Mouse (Mus musculus): ENCODE data around the gene Bach2. TPM values are rescaled to one million over a fixed set of nuclear protein-coding genes. Genes with fewer than 3 reads are reported as not detected.
A peak's percentile ranks its signal among the peaks of the same experiment; 100 is the strongest.

The Bach2 gene
- polyA plus RNA-seq, 1 experiment from 2014 or later: 5.8 TPM

GRCm38 (mm10) chr4:32257686-32258085 is 19.1 kb downstream of the Bach2 start:
- H3K27ac ChIP-seq: no peak overlapping the region
- H3K4me3 ChIP-seq: no peak overlapping the region
- no peak overlapping the region for H3K4me2 ChIP-seq
- H3K36me3 ChIP-seq: no peaks in the 10 kb centered on the region
- no peak for ATAC-seq (ENCODE audit: insufficient number of reproducible peaks, low FRiP score, low TSS enrichment, low read depth)
- H3K9me3 ChIP-seq: no peaks in the 10 kb centered on the region
- WGBS: 70% methylated on average over 12 of the region's 12 CpGs
- no peak overlapping the region for H3K9ac ChIP-seq
- no peaks in the 10 kb centered on the region for H3K27me3 ChIP-seq
- H3K4me1 ChIP-seq: peaks cover 6% of the 10 kb centered on the region; the same call in 1 of the 2 replicates

- H3K9me3 ChIP-seq: no peaks in the 10 kb centered on the region
These were observed 19.5 kb downstream of the Bach2 start for GRCm38 (mm10) chr4:32258093-32258492.

DNA sequence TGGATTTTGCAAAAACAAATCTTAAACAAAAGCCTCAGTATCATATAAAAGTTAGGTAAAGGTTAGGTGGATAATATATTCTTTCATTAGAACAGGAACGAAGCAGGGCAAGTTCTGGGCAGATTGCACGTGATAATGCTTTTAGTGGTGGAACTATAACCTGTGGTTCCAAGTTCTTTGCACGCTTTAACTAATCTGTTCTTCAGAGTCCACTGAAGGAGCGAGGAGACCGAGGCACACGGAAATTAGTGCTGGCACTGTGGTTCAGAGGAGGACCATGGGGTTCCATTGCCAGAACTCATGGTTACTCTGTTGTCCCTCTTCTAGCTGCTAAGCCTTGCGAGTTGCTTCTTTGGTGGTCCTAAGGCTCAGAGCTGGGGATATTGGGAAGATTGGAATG is 20.0 kb downstream of the Bach2 start:
- H3K36me3 ChIP-seq: no peaks in the 10 kb centered on the region
- WGBS: 87% methylated on average over 7 of the region's 7 CpGs
- ATAC-seq (ENCODE audit: insufficient number of reproducible peaks, low FRiP score, low TSS enrichment, low read depth): no peak
- H3K4me3 ChIP-seq: no peak overlapping the region
- no peaks in the 10 kb centered on the region for H3K27me3 ChIP-seq
- no peak overlapping the region for H3K4me2 ChIP-seq
- no peaks in the 10 kb centered on the region for H3K9me3 ChIP-seq
- H3K9ac ChIP-seq: no peak overlapping the region
- H3K4me1 ChIP-seq: peaks cover 6% of the 10 kb centered on the region; the same call in 1 of the 2 replicates
- H3K27ac ChIP-seq: no peak overlapping the region

More at GRCm38 (mm10) chr4:32258093-32258492, 19.5 kb downstream of the Bach2 start:
- H3K4me2 ChIP-seq: no peak overlapping the region
- WGBS: 84% methylated on average over 13 of the region's 13 CpGs
- no peaks in the 10 kb centered on the region for H3K27me3 ChIP-seq
- no peak overlapping the region for H3K4me3 ChIP-seq
- no peaks in the 10 kb centered on the region for H3K36me3 ChIP-seq
- H3K4me1 ChIP-seq: peaks cover 6% of the 10 kb centered on the region; the same call in 1 of the 2 replicates
- no peak for ATAC-seq (ENCODE audit: insufficient number of reproducible peaks, low FRiP score, low TSS enrichment, low read depth)
- no peak overlapping the region for H3K27ac ChIP-seq
- H3K9ac ChIP-seq: no peak overlapping the region

- H3K27ac ChIP-seq: no peak overlapping the region; the same call in 1 of the 2 replicates
- H3K4me3 ChIP-seq: no peak overlapping the region
- no peak overlapping the region for H3K9ac ChIP-seq
- H3K27me3 ChIP-seq: no peaks in the 10 kb centered on the region
- H3K36me3 ChIP-seq: no peaks in the 10 kb centered on the region
- no peak overlapping the region for H3K4me2 ChIP-seq
- WGBS: 61% methylated on average over 4 of the region's 4 CpGs
- peaks cover 13% of the 10 kb centered on the region for H3K4me1 ChIP-seq
- ATAC-seq (ENCODE audit: insufficient number of reproducible peaks, low FRiP score, low TSS enrichment, low read depth): no peak
- no peaks in the 10 kb centered on the region for H3K9me3 ChIP-seq
These were observed 22.3 kb downstream of the Bach2 start for GRCm38 (mm10) chr4:32260909-32261308.

- H3K4me3 ChIP-seq: no peak overlapping the region
- WGBS: 83% methylated on average over 20 of the region's 20 CpGs
- H3K27ac ChIP-seq: no peak overlapping the region
- H3K9me3 ChIP-seq: no peaks in the 10 kb centered on the region
- no peak overlapping the region for H3K9ac ChIP-seq
- H3K27me3 ChIP-seq: no peaks in the 10 kb centered on the region
- H3K4me2 ChIP-seq: no peak overlapping the region
- ATAC-seq (ENCODE audit: insufficient number of reproducible peaks, low FRiP score, low TSS enrichment, low read depth): no peak
- peaks cover 22% of the 10 kb centered on the region for H3K4me1 ChIP-seq
- no peaks in the 10 kb centered on the region for H3K36me3 ChIP-seq
These were observed 24.5 kb downstream of the Bach2 start for GRCm38 (mm10) chr4:32262825-32263684.

DNA sequence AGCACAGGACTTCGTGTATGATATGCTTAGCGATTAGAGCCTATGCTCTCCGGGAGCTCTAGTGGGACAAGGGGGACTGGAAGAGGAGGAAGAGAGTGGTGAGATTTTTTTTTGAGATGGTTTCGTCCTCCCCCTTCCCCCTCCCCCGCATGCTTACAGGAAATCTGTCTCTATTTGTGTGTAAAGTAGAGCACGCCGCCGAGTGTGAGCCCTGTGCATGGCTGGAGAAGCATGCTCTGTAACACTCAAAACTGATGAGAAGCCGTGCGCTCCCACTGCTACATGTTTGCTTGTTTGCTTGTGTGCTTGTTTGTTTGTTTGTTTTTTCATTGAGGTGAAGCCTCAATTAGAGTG is 25.1 kb downstream of the Bach2 start:
- WGBS: 62% methylated on average over 10 of the region's 10 CpGs
- no peak overlapping the region for H3K4me2 ChIP-seq
- ATAC-seq (ENCODE audit: insufficient number of reproducible peaks, low FRiP score, low TSS enrichment, low read depth): no peak
- no peaks in the 10 kb centered on the region for H3K27me3 ChIP-seq
- H3K9me3 ChIP-seq: no peaks in the 10 kb centered on the region
- no peak overlapping the region for H3K4me3 ChIP-seq
- no peaks in the 10 kb centered on the region for H3K36me3 ChIP-seq
- H3K4me1 ChIP-seq: peaks cover 22% of the 10 kb centered on the region
- H3K9ac ChIP-seq: no peak overlapping the region
- H3K27ac ChIP-seq: no peak overlapping the region

DNA sequence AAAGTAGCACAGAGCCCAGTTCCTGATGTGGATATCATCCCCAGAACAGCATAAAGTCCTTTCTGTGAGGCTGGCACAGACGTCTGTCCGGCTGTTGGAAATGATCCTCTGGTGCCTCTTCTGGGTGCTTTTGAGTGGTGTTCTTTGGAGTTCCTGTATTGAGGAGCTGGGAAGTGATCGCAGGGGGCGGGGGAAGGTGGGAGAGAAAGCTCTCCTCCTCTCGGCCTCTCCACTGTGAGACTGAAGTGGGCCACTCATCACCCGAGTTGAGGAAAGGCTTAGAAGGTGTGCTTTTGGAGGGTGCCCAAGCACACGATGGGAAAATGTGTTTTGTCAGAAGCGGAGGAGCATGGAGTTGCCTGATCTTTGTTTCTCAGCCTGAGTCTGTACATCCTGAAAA is 26.3 kb downstream of the Bach2 start:
- Histone ChIP-seq H3K4me2 (no peak overlapping the region), H3K27me3 (no peaks in the 10 kb centered on the region), H3K9ac (no peak overlapping the region), H3K27ac (no peak overlapping the region), H3K4me3 (no peak overlapping the region), H3K9me3 (no peaks in the 10 kb centered on the region), H3K4me1 (peaks cover 22% of the 10 kb centered on the region), H3K36me3 (no peaks in the 10 kb centered on the region)
- no peak for ATAC-seq (ENCODE audit: insufficient number of reproducible peaks, low FRiP score, low TSS enrichment, low read depth)
- 58% methylated on average over 8 of the region's 8 CpGs for WGBS

DNA sequence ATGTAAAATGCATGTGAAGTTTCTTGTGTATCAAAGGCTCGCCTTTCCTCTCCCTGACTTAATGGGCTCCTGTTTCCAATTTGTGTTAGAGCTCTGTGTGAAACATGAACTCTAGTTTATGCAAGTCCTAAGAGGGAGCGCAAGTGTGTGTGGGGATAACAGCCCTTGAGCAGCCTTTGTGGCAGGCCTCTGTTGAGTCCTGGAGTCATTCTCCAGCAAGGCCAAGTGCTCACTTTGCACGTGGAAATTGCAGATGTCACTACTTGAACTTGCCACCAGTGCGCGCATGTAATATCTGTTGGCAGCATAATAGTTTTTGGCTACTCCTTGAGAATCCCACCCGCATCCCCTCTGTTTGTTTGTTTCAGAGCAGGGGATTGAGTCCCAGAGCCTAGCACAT is 28.1 kb downstream of the Bach2 start:
- Histone ChIP-seq H3K27ac (peak overlapping the region; percentile 40), H3K27me3 (no peaks in the 10 kb centered on the region), H3K9ac (no peak overlapping the region), H3K4me1 (peaks cover 16% of the 10 kb centered on the region), H3K9me3 (no peaks in the 10 kb centered on the region), H3K36me3 (no peaks in the 10 kb centered on the region), H3K4me2 (no peak overlapping the region), H3K4me3 (no peak overlapping the region)
- ATAC-seq (ENCODE audit: insufficient number of reproducible peaks, low FRiP score, low TSS enrichment, low read depth): no peak
- 28% methylated on average over 6 of the region's 6 CpGs for WGBS

DNA sequence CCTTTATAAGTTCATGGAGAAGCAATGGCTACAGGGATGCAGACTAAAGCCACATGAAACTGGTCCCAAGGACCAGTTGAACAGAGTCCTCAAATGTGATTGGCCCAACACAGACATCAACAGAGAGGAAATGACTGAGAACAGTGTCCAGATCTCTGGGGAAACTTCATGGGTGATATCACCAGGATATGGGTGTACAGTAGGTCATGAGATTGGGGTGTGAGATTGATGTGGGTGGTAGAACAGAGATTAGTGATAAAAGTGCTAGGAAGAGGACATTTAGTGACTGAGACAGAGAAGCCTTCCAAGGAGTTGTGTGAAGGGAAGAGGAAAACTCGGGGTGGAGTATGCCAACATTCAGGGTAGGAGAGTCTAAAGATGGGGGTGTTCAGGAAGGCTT is 29.4 kb downstream of the Bach2 start:
- Histone ChIP-seq H3K9me3 (no peaks in the 10 kb centered on the region), H3K4me2 (no peak overlapping the region), H3K4me1 (peaks cover 16% of the 10 kb centered on the region), H3K4me3 (no peak overlapping the region), H3K9ac (no peak overlapping the region), H3K27ac (no peak overlapping the region), H3K27me3 (no peaks in the 10 kb centered on the region), H3K36me3 (no peaks in the 10 kb centered on the region)
- 87% methylated on average over 1 of the region's 1 CpGs for WGBS
- ATAC-seq (ENCODE audit: insufficient number of reproducible peaks, low FRiP score, low TSS enrichment, low read depth): no peak

DNA sequence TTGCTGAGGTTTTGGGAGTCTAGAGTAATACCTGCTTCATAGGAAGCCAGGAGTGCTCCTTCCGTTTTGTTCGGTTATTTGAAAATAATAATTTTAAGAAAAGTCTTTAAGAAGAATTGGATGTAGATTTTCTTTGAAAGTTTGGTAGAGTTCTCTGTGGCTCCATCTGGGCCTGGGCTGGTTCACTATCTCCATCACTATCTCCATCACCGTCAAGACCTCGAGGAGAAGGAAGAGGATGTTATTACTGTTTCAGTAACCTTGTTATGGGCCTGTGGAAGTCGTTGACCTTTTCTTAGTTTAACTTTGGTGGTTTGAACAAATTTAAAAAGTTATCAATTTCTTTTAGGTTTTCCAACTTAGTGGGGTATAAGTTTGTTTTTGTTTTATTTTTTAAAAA is 33.8 kb downstream of the Bach2 start:
- Histone ChIP-seq H3K9me3 (no peaks in the 10 kb centered on the region), H3K4me1 (no peaks in the 10 kb centered on the region), H3K4me3 (no peak overlapping the region), H3K4me2 (no peak overlapping the region), H3K36me3 (no peaks in the 10 kb centered on the region), H3K27me3 (no peaks in the 10 kb centered on the region), H3K27ac (no peak overlapping the region), H3K9ac (no peak overlapping the region)
- ATAC-seq (ENCODE audit: insufficient number of reproducible peaks, low FRiP score, low TSS enrichment, low read depth): no peak
- WGBS: 81% methylated on average over 5 of the region's 5 CpGs

GRCm38 (mm10) chr4:32274776-32275294 is 36.2 kb downstream of the Bach2 start:
- 88% methylated on average over 6 of the region's 6 CpGs for WGBS
- Histone ChIP-seq H3K27me3 (no peaks in the 10 kb centered on the region), H3K36me3 (no peaks in the 10 kb centered on the region), H3K4me3 (no peak overlapping the region), H3K27ac (no peak overlapping the region), H3K9me3 (no peaks in the 10 kb centered on the region), H3K4me2 (no peak overlapping the region), H3K4me1 (peaks cover 2% of the 10 kb centered on the region; the same call in 1 of the 2 replicates), H3K9ac (no peak overlapping the region)
- ATAC-seq (ENCODE audit: insufficient number of reproducible peaks, low FRiP score, low TSS enrichment, low read depth): no peak

DNA sequence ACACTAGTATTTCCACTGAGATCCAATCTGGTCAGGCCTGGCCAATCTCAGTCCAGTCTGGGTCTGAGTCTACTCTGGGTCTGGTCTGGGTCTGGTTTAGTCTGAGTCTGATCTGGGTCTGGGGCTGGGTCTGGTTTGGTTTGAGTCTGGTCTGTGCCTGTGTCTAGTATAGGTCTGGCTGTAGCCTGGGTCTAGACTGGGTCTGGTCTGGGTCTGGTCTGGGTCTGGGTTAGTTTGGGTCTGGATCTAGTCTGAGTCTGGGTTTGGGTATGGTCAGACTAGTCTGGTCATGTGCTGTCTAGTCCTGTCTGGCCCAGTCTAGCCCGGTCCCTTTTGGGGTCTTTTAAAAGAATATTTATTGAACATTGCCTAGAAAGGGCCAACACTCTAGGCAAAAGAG is 41.2 kb downstream of the Bach2 start:
- H3K9me3 ChIP-seq: no peaks in the 10 kb centered on the region
- H3K4me1 ChIP-seq: peaks cover 8% of the 10 kb centered on the region; the same call in 1 of the 2 replicates
- H3K36me3 ChIP-seq: no peaks in the 10 kb centered on the region
- no peak overlapping the region for H3K4me2 ChIP-seq
- H3K9ac ChIP-seq: no peak overlapping the region
- no peaks in the 10 kb centered on the region for H3K27me3 ChIP-seq
- peak; percentile 52; the same call in 1 of the 2 replicates for ATAC-seq (ENCODE audit: insufficient number of reproducible peaks, low FRiP score, low TSS enrichment, low read depth)
- 25% methylated on average over 1 of the region's 1 CpGs for WGBS
- H3K27ac ChIP-seq: peak overlapping the region; percentile 47
- H3K4me3 ChIP-seq: no peak overlapping the region
